Mouse (Mus musculus) CH12.LX (cell line): Measurements from ENCODE around the gene Polr3c. TPM values are rescaled to one million over a fixed set of nuclear protein-coding genes. Genes with fewer than 3 reads are reported as not detected.

ENCODE experiments used
- DNase-seq: peaks from one replicate; pipeline ENCODE4 v3.0.0-alpha.2; 2013; ENCODE audit errors: extremely low read depth
- H3K27ac ChIP-seq: 2 replicates; pipeline ENCODE4 v1.5.1; 2012; ENCODE audit warnings: low read depth, mild to moderate bottlenecking, control low read depth, moderate library complexity; ENCODE audit not compliant: insufficient read depth
- H3K27me3 ChIP-seq: replicated peaks from 2 replicates; pipeline ENCODE3; 2012; ENCODE audit warnings: inconsistent platforms
- H3K36me3 ChIP-seq, 2 experiments: replicated peaks in 1 of 2; 2 replicates each; pipeline versions ENCODE3 to v1.6.1; 2012; ENCODE audit warnings: inconsistent platforms in 1 of 2, low read length in 1 of 2, mild to moderate bottlenecking in 1 of 2, mixed read lengths in 1 of 2, moderate library complexity in 1 of 2; ENCODE audit not compliant: control insufficient read depth in 1 of 2, insufficient read depth in 1 of 2
- H3K4me1 ChIP-seq, 2 experiments: 2 replicates each; pipeline ENCODE4 v1.6.1; 2012; ENCODE audit warnings: inconsistent platforms in 1 of 2, moderate library complexity in 1 of 2; ENCODE audit not compliant: insufficient read depth in 2 of 2, control insufficient read depth in 1 of 2
- H3K4me2 ChIP-seq: 2 replicates; pipeline ENCODE4 v1.6.1; 2012; ENCODE audit warnings: low read depth, mild to moderate bottlenecking, control low read depth; ENCODE audit not compliant: poor library complexity, insufficient read depth, severe bottlenecking
- H3K4me3 ChIP-seq, 3 experiments: fragments of 150-350 bp in 1 of 3; sonication (generic) in 1 of 3; replicated peaks in 1 of 3; 2 replicates each; pipeline versions ENCODE3 to v1.5.1; 2011 to 2012; ENCODE audit warnings: low read depth in 2 of 3, low read length in 2 of 3, mild to moderate bottlenecking in 2 of 3, moderate library complexity in 2 of 3, control low read depth in 1 of 3, improper control_type of control experiment in 1 of 3, inconsistent platforms in 1 of 3, mixed read lengths in 1 of 3; ENCODE audit not compliant: poor library complexity in 1 of 3
- H3K79me2 ChIP-seq: replicated peaks from 2 replicates; pipeline ENCODE4 v1.6.1; 2012; ENCODE audit warnings: mild to moderate bottlenecking, moderate library complexity; ENCODE audit not compliant: control insufficient read depth, poor library complexity, insufficient read depth, severe bottlenecking; ENCODE audit errors: extremely low read depth
- H3K9ac ChIP-seq: 2 replicates; pipeline ENCODE4 v1.6.1; 2012; ENCODE audit warnings: low read depth, mild to moderate bottlenecking, control low read depth, moderate library complexity; ENCODE audit not compliant: insufficient read depth
- H3K9me3 ChIP-seq: replicated peaks from 2 replicates; pipeline ENCODE3; 2012; ENCODE audit warnings: low read length, inconsistent platforms, mixed read lengths
- BHLHE40 ChIP-seq: IDR thresholded peaks from 2 replicates; pipeline ENCODE4 v1.6.1; 2011; ENCODE audit warnings: mild to moderate bottlenecking, low read depth, low read length, improper control_type of control experiment
- CHD1 ChIP-seq: IDR thresholded peaks from 2 replicates; pipeline ENCODE4 v1.6.1; 2012; ENCODE audit warnings: low read depth, low read length, improper control_type of control experiment, inconsistent platforms
- CHD2 ChIP-seq: IDR thresholded peaks from 2 replicates; pipeline ENCODE4 v1.6.1; 2011; ENCODE audit warnings: low read length, improper control_type of control experiment
- CTCF ChIP-seq, 2 experiments: IDR thresholded peaks in 1 of 2; conservative IDR thresholded peaks in 1 of 2; 2 replicates each; pipeline ENCODE4 v1.5.1; 2011 to 2012; ENCODE audit warnings: low read depth in 2 of 2, low read length in 2 of 2, improper control_type of control experiment in 1 of 2, inconsistent platforms in 1 of 2, mild to moderate bottlenecking in 1 of 2, moderate library complexity in 1 of 2
- E2F4 ChIP-seq: IDR thresholded peaks from 2 replicates; pipeline ENCODE4 v1.6.1; 2011; ENCODE audit warnings: low read depth, low read length, improper control_type of control experiment; ENCODE audit not compliant: insufficient replicate concordance
- ELF1 ChIP-seq: IDR thresholded peaks from 2 replicates; pipeline ENCODE4 v1.6.1; 2014; ENCODE audit warnings: low read depth, mild to moderate bottlenecking, inconsistent platforms, low read length, improper control_type of control experiment
- EP300 ChIP-seq: IDR thresholded peaks from 2 replicates; pipeline ENCODE4 v1.6.1; 2011; ENCODE audit warnings: low read length, improper control_type of control experiment
- ETS1 ChIP-seq: conservative IDR thresholded peaks from 2 replicates; pipeline ENCODE4 v1.6.1; 2012; ENCODE audit warnings: low read depth, mild to moderate bottlenecking, inconsistent platforms, low read length, improper control_type of control experiment, moderate library complexity
- GABPA ChIP-seq: IDR thresholded peaks from 2 replicates; pipeline ENCODE4 v1.6.1; 2012; ENCODE audit warnings: low read depth, low read length, improper control_type of control experiment, inconsistent platforms; ENCODE audit not compliant: insufficient replicate concordance
- HCFC1 ChIP-seq: IDR thresholded peaks from 2 replicates; pipeline ENCODE4 v1.6.1; 2012; ENCODE audit warnings: low read depth, mild to moderate bottlenecking, inconsistent platforms, low read length, improper control_type of control experiment
- IRF4 ChIP-seq: IDR thresholded peaks from 2 replicates; pipeline ENCODE4 v1.6.1; 2014; ENCODE audit warnings: low read depth, mild to moderate bottlenecking, inconsistent platforms, low read length, improper control_type of control experiment
- JUN ChIP-seq: IDR thresholded peaks from 2 replicates; pipeline ENCODE4 v1.6.1; 2011; ENCODE audit warnings: low read depth, mild to moderate bottlenecking, low read length, improper control_type of control experiment, moderate library complexity; ENCODE audit not compliant: insufficient read depth
- JUND ChIP-seq: conservative IDR thresholded peaks from 2 replicates; pipeline ENCODE4 v1.6.1; 2011; ENCODE audit warnings: low read depth, low read length, improper control_type of control experiment
- KAT2A ChIP-seq: IDR thresholded peaks from 2 replicates; pipeline ENCODE4 v1.6.1; 2012; ENCODE audit warnings: low read length, improper control_type of control experiment, inconsistent platforms; ENCODE audit not compliant: insufficient replicate concordance
- MAFK ChIP-seq: IDR thresholded peaks from 2 replicates; pipeline ENCODE4 v1.6.1; 2011; ENCODE audit warnings: low read length, improper control_type of control experiment; ENCODE audit not compliant: insufficient replicate concordance
- MAX ChIP-seq: IDR thresholded peaks from 2 replicates; pipeline ENCODE4 v1.6.1; 2011; ENCODE audit warnings: low read length, improper control_type of control experiment
- MAZ ChIP-seq: IDR thresholded peaks from 2 replicates; pipeline ENCODE4 v1.6.1; 2012; ENCODE audit warnings: low read depth, mild to moderate bottlenecking, inconsistent platforms, low read length, improper control_type of control experiment, moderate library complexity
- MEF2A ChIP-seq: IDR thresholded peaks from 2 replicates; pipeline ENCODE4 v1.6.1; 2014; ENCODE audit warnings: low read depth, mild to moderate bottlenecking, inconsistent platforms, low read length, improper control_type of control experiment, borderline replicate concordance
- MXI1 ChIP-seq: IDR thresholded peaks from 2 replicates; pipeline ENCODE4 v1.6.1; 2011; ENCODE audit warnings: mild to moderate bottlenecking, low read depth, low read length, improper control_type of control experiment
- MYC ChIP-seq: IDR thresholded peaks from 2 replicates; pipeline ENCODE4 v1.6.1; 2011; ENCODE audit warnings: low read depth, mild to moderate bottlenecking, improper control_type of control experiment, low read length
- NELFE ChIP-seq: IDR thresholded peaks from 2 replicates; pipeline ENCODE4 v1.6.1; 2011; ENCODE audit warnings: low read depth, low read length, improper control_type of control experiment
- NRF1 ChIP-seq: IDR thresholded peaks from 2 replicates; pipeline ENCODE4 v1.6.1; 2014; ENCODE audit warnings: low read depth, mild to moderate bottlenecking, inconsistent platforms, low read length, improper control_type of control experiment, moderate library complexity
- PAX5 ChIP-seq: IDR thresholded peaks from 2 replicates; pipeline ENCODE4 v1.6.1; 2012; ENCODE audit warnings: low read length, inconsistent platforms, mixed read lengths
- POLR2A ChIP-seq: IDR thresholded peaks from 2 replicates; pipeline ENCODE4 v1.6.1; 2011; ENCODE audit warnings: low read depth, mild to moderate bottlenecking, improper control_type of control experiment, low read length
- POLR2AphosphoS2 ChIP-seq: IDR thresholded peaks from 2 replicates; pipeline ENCODE4 v1.6.1; 2011; ENCODE audit warnings: low read depth, low read length, improper control_type of control experiment
- RAD21 ChIP-seq: IDR thresholded peaks from 2 replicates; pipeline ENCODE4 v1.6.1; 2011; ENCODE audit warnings: low read depth, mild to moderate bottlenecking, low read length, improper control_type of control experiment, moderate library complexity
- RCOR1 ChIP-seq: conservative IDR thresholded peaks from 2 replicates; pipeline ENCODE4 v1.6.1; 2012; ENCODE audit warnings: low read depth, mild to moderate bottlenecking, inconsistent platforms, low read length, improper control_type of control experiment
- SIN3A ChIP-seq: IDR thresholded peaks from 2 replicates; pipeline ENCODE4 v1.6.1; 2012; ENCODE audit warnings: low read length, improper control_type of control experiment, inconsistent platforms
- SMC3 ChIP-seq: IDR thresholded peaks from 2 replicates; pipeline ENCODE4 v1.6.1; 2011; ENCODE audit warnings: low read depth, low read length, improper control_type of control experiment
- TBP ChIP-seq: conservative IDR thresholded peaks from 2 replicates; pipeline ENCODE4 v1.6.1; 2011; ENCODE audit warnings: low read depth, low read length, improper control_type of control experiment
- TCF12 ChIP-seq: IDR thresholded peaks from 2 replicates; pipeline ENCODE4 v1.6.1; 2014; ENCODE audit warnings: low read depth, mild to moderate bottlenecking, inconsistent platforms, low read length, improper control_type of control experiment
- UBTF ChIP-seq: IDR thresholded peaks from 2 replicates; pipeline ENCODE4 v1.6.1; 2012; ENCODE audit warnings: low read depth, mild to moderate bottlenecking, inconsistent platforms, low read length, improper control_type of control experiment, moderate library complexity
- USF1 ChIP-seq: IDR thresholded peaks from 2 replicates; pipeline ENCODE4 v1.6.1; 2014; ENCODE audit warnings: low read depth, mild to moderate bottlenecking, inconsistent platforms, low read length, improper control_type of control experiment
- USF2 ChIP-seq: conservative IDR thresholded peaks from 2 replicates; pipeline ENCODE4 v1.6.1; 2011; ENCODE audit warnings: low read depth, low read length, improper control_type of control experiment
- ZC3H11A ChIP-seq: IDR thresholded peaks from 2 replicates; pipeline ENCODE4 v1.6.1; 2012; ENCODE audit warnings: low read depth, mild to moderate bottlenecking, inconsistent platforms, low read length, improper control_type of control experiment
- ZKSCAN1 ChIP-seq: IDR thresholded peaks from 2 replicates; pipeline ENCODE4 v1.6.1; 2012; ENCODE audit warnings: low read depth, inconsistent platforms, low read length, improper control_type of control experiment, borderline replicate concordance
- ZMIZ1 ChIP-seq: IDR thresholded peaks from 2 replicates; pipeline ENCODE4 v1.6.1; 2012; ENCODE audit warnings: low read depth, mild to moderate bottlenecking, inconsistent platforms, low read length, improper control_type of control experiment
- ZNF384 ChIP-seq: IDR thresholded peaks from 2 replicates; pipeline ENCODE4 v1.6.1; 2012; ENCODE audit warnings: low read depth, low read length, improper control_type of control experiment, inconsistent platforms
- dilution Hi-C: fragments of 300-500 bp; cut with MboI; formaldehyde crosslinking; loops from 2 replicates; pipeline ENCODE4 v1.14.3; 2020; ENCODE audit warnings: low sequenced_read_pairs; ENCODE audit not compliant: extremely low pct_unique_long_range_greater_than_20kb, extremely low pct_ligation_motif_present
- in situ Hi-C: fragments of 300-500 bp; cut with MboI; formaldehyde crosslinking; loops from 3 replicates; pipeline ENCODE4 v1.14.3; 2019; ENCODE audit warnings: low sequenced_read_pairs, low pct_ligation_motif_present, low pct_unique_long_range_greater_than_20kb, mixed read lengths
- polyA plus RNA-seq: library from polyadenylated mRNA; unstranded; fragments of >175 nt; gene quantifications from 2 replicates; pipeline ENCODE4 v1.2.1, GENCODE M21; 2012; ENCODE audit warnings: low read depth; ENCODE audit not compliant: insufficient read length
- total RNA-seq, 2 experiments: library from RNA; depleted of rRNA; stranded (reverse); fragments of 300-350 nt in 1 of 2; fragments of >200 nt in 1 of 2; gene quantifications; 2 replicates each; pipeline ENCODE4 v1.2.3; 2012 to 2014

The Polr3c gene
- total and polyA plus RNA-seq, 3 experiments = 18.1 to 78.3 (median 34.5) TPM

- H3K4me3 ChIP-seq = no peak overlapping the region
- no peaks in the 10 kb centered on the region for H3K9me3 ChIP-seq
- peak; percentile 55 for DNase-seq
- peak overlapping the region; percentile 39 for H3K9ac ChIP-seq
- H3K27ac ChIP-seq = peak overlapping the region; percentile 91
- in situ Hi-C loops = no loop called here
- H3K4me2 ChIP-seq = peak overlapping the region; percentile 76
- no peaks in the 10 kb centered on the region for H3K79me2 ChIP-seq
- H3K4me1 ChIP-seq = peaks cover 43 to 73% of the 10 kb centered on the region in 2 experiments
- H3K27me3 ChIP-seq = no peaks in the 10 kb centered on the region
- TF ChIP-seq CHD2 = peak; percentile 74
- no peak for TF ChIP-seq MXI1
- TF ChIP-seq HCFC1 = 0 out of 2 replicates have a peak, but pooled peaks have one; percentile 18
- no peak for TF ChIP-seq ZNF384
- TF ChIP-seq ETS1 = peak; percentile 45; the same call in 1 of the 2 replicates
- TF ChIP-seq CHD1 = no peak
- TF ChIP-seq TBP = no peak
- no peak for TF ChIP-seq JUND
- TF ChIP-seq ZMIZ1 = 0 out of 2 replicates have a peak, but pooled peaks have one; percentile 38
- TF ChIP-seq UBTF = no peak
- TF ChIP-seq MAZ = peak; percentile 59; the same call in 1 of the 2 replicates
- no peak for TF ChIP-seq JUN
- TF ChIP-seq POLR2A = no peak
- no peak for TF ChIP-seq KAT2A
- TF ChIP-seq CTCF (conservative IDR thresholded peaks at IDR 0.05 in 1 of 2, IDR thresholded peaks at IDR 0.05 in 1 of 2; ENCODE audit: low read depth in 2 of 2, low read length in 2 of 2) = 0 out of 4 replicates have a peak, but pooled peaks of 1 of the 2 experiments have one; percentile 6
- TF ChIP-seq SIN3A = peak; percentile 58; the same call in 1 of the 2 replicates
- TF ChIP-seq IRF4 = peak; percentile 78
- no peak for TF ChIP-seq PAX5
- TF ChIP-seq MAX = no peak
- TF ChIP-seq E2F4 = no peak
- 0 out of 2 replicates have a peak, but pooled peaks have one; percentile 26 for TF ChIP-seq BHLHE40
- no peak for TF ChIP-seq POLR2AphosphoS2
- peak; percentile 80 for TF ChIP-seq MEF2A
- 0 out of 2 replicates have a peak, but pooled peaks have one; percentile 6 for TF ChIP-seq NRF1
- TF ChIP-seq GABPA = no peak
- no peak for TF ChIP-seq ZKSCAN1
- no peak for TF ChIP-seq USF1
- TF ChIP-seq ELF1 = no peak
- 0 out of 2 replicates have a peak, but pooled peaks have one; percentile 32 for TF ChIP-seq MAFK
- no peak for TF ChIP-seq MYC
- no peak for TF ChIP-seq USF2
- peak; percentile 81 for TF ChIP-seq EP300
- TF ChIP-seq ZC3H11A = no peak
- no peak; the same call in 1 of the 2 replicates for TF ChIP-seq RCOR1
- TF ChIP-seq TCF12 = peak; percentile 90
- TF ChIP-seq RAD21 = no peak
- no peak for TF ChIP-seq SMC3
- TF ChIP-seq NELFE = no peak
- TF ChIP-seq, all 38 proteins: peak for 14
- H3K36me3 ChIP-seq = peaks cover 3 to 5% of the 10 kb centered on the region in 2 experiments
- dilution Hi-C loops = no loop called here
Measured at GRCm38 (mm10) chr3:96683496-96683895, 43.9 kb downstream of the Polr3c start.
